Mouse (Mus musculus) ovary, postnatal 36 days (tissue): ENCODE measurements around the gene Aldh1a2.
A peak's percentile ranks its signal among the peaks of the same experiment; 100 is the strongest.

ENCODE experiments used
- DNase-seq: peaks from one replicate; pipeline ENCODE4 v3.0.0; 2022; ENCODE audit warnings: low spot score, mixed read lengths

Gene Aldh1a2

GRCm38 (mm10) chr9:71216036-71216995, 727 bp downstream of the Aldh1a2 start:
- peak; percentile 31 for DNase-seq

- no peak for DNase-seq
Observed at GRCm38 (mm10) chr9:71216996-71217792, 1.6 kb downstream of the Aldh1a2 start.

GRCm38 (mm10) chr9:71217793-71218095, 2.2 kb downstream of the Aldh1a2 start:
- DNase-seq: no peak

GRCm38 (mm10) chr9:71219161-71219560, 3.6 kb downstream of the Aldh1a2 start:
- no peak for DNase-seq

- DNase-seq: no peak
Observed at GRCm38 (mm10) chr9:71220401-71220800, 4.8 kb downstream of the Aldh1a2 start.

- DNase-seq: no peak
Observed at GRCm38 (mm10) chr9:71227226-71227970, 11.8 kb downstream of the Aldh1a2 start.

GRCm38 (mm10) chr9:71230011-71230410, 14.4 kb downstream of the Aldh1a2 start:
- DNase-seq: no peak

GRCm38 (mm10) chr9:71236540-71236939, 21.0 kb downstream of the Aldh1a2 start:
- no peak for DNase-seq

GRCm38 (mm10) chr9:71239926-71240325, 24.3 kb downstream of the Aldh1a2 start:
- no peak for DNase-seq

- DNase-seq: no peak
Observed at GRCm38 (mm10) chr9:71241515-71242411, 26.2 kb downstream of the Aldh1a2 start.

GRCm38 (mm10) chr9:71242412-71242781, 26.8 kb downstream of the Aldh1a2 start:
- no peak for DNase-seq

- no peak for DNase-seq
Observed at GRCm38 (mm10) chr9:71254380-71254779, 38.8 kb downstream of the Aldh1a2 start.

GRCm38 (mm10) chr9:71262711-71263110, 47.1 kb downstream of the Aldh1a2 start:
- DNase-seq: no peak

GRCm38 (mm10) chr9:71269711-71270110, 54.1 kb downstream of the Aldh1a2 start:
- DNase-seq: no peak

GRCm38 (mm10) chr9:71270205-71270604, 54.6 kb downstream of the Aldh1a2 start:
- no peak for DNase-seq

GRCm38 (mm10) chr9:71276149-71276721, 60.6 kb downstream of the Aldh1a2 start:
- no peak for DNase-seq

GRCm38 (mm10) chr9:71278741-71279140, 63.2 kb downstream of the Aldh1a2 start:
- no peak for DNase-seq

GRCm38 (mm10) chr9:71283156-71283555, 67.6 kb downstream of the Aldh1a2 start:
- no peak for DNase-seq

GRCm38 (mm10) chr9:71285231-71285630, 69.6 kb downstream of the Aldh1a2 start:
- no peak for DNase-seq

GRCm38 (mm10) chr9:71286420-71286819, 70.8 kb downstream of the Aldh1a2 start:
- DNase-seq: no peak

- no peak for DNase-seq
Observed at GRCm38 (mm10) chr9:71288738-71289137, 73.1 kb downstream of the Aldh1a2 start.
